Mouse (Mus musculus) T-helper 2 cell (primary cell): Measurements from ENCODE around the gene Usf1.

Source experiments
- in situ Hi-C: fragments of 300-600 bp; cut with MboI, MseI; formaldehyde crosslinking; loops from one replicate; pipeline ENCODE4 v1.15.1; 2025; ENCODE audit warnings: high pct_unique_total_duplicates

Gene Usf1

DNA sequence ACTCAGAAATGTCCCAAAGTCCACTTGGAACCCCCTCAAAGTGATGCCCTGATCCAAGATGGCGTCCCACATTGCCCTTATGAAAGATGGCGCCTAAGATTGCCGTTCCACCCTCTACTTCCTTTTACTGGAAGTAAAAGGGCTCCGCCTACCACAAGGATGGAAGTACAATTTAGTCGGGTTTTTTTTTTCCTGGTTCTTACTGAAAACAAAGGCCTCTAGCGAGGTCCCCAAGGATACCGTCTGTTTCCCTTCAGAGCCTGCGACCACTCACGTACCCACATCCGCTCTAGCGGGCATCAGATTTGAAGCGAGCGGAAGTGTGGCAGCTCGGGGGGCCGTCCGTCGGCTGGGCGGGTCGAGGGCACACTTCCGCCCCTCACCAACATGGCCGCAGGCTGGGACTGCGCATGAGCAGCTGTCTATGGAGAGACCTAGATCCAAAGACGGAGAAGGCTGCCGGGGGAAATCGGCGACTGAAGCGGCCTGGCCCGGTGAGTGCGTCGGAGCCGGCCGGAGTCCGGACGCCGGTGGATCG is at the start of gene Usf1:
TSS of gene Usf1 (plus strand) at position 367 of the 538 bp plus-strand sequence.
- in situ Hi-C loops = no loop called here

- in situ Hi-C loops = loop anchor here (10.0 kb wide), 1 partner anchor 109 kb away; no protein-coding TSS in a partner anchor
These were observed 45.2 kb upstream of the Usf1 start for GRCm38 (mm10) chr1:171365934-171366333.

DNA sequence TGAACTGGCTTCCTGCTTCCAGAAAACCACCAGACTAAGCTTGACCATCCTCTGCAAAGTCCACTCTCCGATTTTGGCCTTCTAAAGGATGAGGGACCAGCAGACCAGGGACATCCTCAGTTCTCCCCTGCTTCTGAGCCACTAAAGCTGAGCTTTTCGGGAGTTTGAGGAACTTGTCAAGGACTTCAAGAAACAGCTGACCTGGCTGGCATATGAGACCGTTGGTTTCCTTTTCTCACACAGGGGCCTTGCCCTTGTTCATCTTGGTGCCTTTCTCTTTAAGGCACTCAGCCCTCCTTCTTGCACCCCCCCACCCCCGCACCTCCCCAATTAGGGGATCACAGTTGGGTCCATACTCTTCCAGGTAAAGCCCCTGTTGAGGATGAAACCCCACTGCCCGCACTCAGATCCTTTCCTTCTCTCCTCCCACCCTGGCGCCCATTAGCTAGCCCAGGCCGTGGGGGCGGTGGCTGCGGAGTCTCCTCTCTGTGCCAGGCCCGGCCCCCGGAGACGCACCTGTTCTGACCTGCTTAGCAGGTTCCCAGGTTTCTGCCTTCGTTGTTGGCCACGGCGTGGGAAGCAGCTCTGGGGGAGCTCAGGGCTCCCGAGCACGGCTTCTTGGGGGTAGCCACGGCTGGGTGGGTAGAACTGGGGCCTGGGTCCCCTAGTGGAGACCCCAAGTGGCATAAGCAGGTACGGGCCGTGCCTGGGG is 41.1 kb upstream of the Usf1 start, which contains the start of gene Nectin4:
TSS of gene Nectin4 (plus strand) at position 255 of the 712 bp plus-strand sequence.
- in situ Hi-C loops = loop anchor here (10.0 kb wide), 1 partner anchor 105 kb away; no protein-coding TSS in a partner anchor

DNA sequence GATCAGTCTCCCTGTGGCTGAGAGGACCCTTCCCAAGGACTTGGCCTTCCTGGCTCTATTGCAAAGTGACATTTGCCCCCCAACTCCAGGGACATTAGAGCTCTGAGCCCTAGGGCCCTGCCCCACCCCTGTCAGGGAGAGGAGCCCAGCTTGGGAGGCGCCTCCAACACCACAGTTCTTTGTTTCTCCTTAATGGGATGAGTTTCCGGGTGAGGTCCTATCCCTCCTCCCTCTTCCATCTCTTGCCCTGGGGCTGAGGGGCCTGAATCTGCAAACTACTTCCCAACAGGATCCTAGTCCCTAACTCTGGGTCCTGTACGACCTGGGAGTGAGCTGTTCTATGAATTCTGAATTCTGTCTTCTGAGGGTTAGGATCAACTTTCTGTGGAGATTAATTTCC is 38.2 kb upstream of the Usf1 start:
- in situ Hi-C loops = no loop called here

DNA sequence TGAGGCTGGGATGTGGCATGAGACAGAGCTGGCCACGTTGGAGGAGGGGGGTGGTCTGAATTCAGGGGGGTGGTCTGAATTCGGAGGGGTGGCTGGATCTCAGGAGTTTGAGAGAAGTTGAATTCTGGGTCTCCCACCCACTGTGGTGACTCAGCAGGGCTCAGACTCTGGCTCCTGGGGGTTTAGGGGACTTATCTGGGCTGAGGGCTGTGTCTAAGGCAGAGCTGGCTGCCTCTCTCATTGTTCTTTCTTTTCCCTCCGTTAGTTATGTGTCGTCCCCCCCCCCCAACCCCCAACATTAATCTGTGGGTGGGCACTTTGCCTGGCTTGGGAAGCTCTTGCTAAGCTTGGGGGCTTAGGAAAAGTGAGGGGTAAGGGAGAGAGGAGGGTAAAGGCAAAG is 37.2 kb upstream of the Usf1 start:
- in situ Hi-C loops = no loop called here

- in situ Hi-C loops = no loop called here
These were observed 35.4 kb upstream of the Usf1 start for GRCm38 (mm10) chr1:171375646-171376097.

DNA sequence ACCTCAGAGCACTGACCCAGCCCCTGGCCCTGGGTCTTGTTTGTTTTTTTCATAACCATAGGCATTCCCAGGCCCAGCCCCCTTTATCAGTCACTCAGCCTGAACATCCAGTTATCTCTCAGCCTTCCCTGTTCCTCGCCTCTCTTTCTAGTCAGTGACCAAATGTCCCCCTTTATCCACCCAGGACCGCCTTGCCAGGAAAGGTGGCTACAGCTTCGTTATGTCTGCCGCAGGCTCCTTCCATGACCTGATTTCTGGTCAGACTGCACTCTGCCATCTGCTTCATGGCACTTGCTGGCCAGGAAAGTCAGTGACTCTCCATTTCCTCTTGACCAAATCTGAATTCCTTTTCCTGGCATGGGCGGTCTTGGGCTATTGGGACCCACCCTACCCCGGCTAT is 32.8 kb upstream of the Usf1 start:
- in situ Hi-C loops = no loop called here

- in situ Hi-C loops = no loop called here
These were observed 31.0 kb upstream of the Usf1 start for GRCm38 (mm10) chr1:171379935-171380599.

DNA sequence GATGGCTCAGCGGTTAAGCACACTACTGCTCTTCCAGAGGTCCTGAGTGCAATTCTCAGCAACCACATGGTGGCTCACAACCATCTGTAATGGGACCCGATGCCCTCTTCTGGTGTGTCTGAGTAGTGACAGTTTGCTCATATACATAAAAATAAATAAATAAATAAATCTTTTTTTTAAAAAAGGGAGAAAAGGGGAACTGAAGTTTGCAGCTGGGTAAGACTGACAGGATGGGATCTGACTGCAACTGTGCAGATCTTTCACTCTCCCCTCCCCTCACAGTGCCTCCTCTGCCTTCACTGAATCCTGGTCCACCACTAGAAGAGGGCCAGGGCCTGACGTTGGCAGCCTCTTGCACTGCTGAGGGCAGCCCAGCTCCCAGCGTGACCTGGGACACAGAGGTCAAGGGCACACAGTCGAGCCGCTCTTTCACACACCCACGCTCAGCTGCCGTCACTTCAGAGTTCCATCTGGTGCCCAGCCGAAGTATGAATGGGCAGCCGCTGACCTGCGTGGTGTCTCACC is 29.0 kb upstream of the Usf1 start:
- in situ Hi-C loops = no loop called here

DNA sequence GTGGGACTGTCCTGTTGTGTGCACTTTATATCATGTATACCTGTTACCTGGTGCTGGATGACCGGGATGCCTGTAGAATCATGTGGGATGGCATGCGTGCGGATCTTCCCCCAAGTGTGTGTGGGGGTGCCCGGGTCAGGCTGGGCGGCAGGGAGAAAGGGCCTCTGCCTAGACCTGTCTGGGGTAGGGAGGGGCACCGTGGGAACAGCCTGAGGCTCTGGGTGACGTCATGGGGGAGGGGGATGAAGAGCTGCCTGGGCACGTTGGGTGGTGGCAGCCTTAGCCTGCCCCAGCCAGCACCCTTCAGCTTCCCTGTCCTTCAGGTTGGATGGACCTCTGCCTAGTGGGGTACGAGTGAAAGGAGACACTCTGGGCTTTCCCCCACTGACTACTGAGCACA is 26.8 kb upstream of the Usf1 start:
- in situ Hi-C loops = no loop called here

DNA sequence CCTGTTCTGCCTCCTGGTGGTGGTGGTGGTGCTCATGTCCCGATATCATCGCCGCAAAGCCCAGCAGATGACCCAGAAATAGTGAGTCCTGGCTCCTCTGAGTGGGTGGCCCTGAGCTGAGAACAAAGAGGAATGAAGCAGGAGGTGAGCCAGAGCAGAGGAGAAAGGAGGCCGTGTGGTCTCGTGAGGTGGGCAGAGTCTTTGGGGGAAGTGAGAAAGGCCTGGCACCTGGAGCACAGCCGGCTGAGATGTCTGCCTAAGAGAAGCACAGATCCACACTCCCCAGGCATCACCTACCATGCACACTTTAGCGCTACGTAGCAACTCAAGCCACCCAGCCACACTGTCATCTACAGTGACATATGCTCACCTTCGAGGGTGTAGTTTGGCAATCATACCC is 25.9 kb upstream of the Usf1 start:
- in situ Hi-C loops = no loop called here

GRCm38 (mm10) chr1:171387099-171387498 is 24.0 kb upstream of the Usf1 start:
- in situ Hi-C loops = no loop called here

- in situ Hi-C loops = no loop called here
These were observed 22.6 kb upstream of the Usf1 start, which contains the start of gene Arhgap30 for GRCm38 (mm10) chr1:171388376-171389102. Arhgap30 (plus strand) TSS chr1:171388954.

DNA sequence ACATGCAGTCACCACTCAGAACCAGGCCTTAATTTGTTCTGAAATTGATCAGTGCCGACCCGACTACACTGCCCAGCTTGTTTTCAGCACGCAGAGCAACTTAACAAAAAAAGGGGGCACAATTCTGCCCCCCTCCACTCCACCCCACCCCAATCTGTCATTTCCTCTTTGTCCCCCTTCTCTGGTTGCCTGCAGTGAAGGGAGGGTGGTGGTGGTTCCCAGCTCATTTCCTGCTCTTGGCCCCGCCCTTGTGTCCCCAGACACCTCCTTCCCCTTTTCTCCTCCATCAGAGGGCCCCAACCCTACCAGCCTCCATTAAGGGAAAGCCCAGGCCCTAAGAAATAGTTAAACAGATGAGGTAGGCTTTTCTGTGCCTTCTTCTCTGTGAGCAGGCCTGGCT is 21.0 kb upstream of the Usf1 start:
- in situ Hi-C loops = no loop called here

- in situ Hi-C loops = no loop called here
These were observed 9.3 kb upstream of the Usf1 start for GRCm38 (mm10) chr1:171401821-171402220.

DNA sequence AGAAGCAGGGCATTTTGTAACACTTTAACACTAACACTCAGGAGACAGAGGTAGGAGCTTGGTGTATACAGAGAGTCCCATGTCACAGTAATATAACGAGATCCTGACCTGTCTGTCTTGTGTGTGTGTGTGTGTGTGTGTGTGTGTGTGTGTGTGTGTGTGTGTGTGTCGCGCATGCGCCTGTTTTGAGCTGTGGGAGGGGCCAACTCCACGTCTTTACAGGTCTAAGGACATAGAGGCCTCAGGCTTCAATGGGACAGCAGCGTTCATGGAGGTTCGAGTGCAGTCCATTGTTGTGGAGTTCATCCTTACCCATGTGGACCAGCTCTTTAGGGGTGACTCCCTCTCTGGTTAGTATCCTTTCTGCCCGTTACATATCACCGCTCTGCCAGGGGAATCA is 8.1 kb upstream of the Usf1 start:
- in situ Hi-C loops = no loop called here

- in situ Hi-C loops = no loop called here
These were observed 3.9 kb upstream of the Usf1 start for GRCm38 (mm10) chr1:171407263-171407662.

GRCm38 (mm10) chr1:171410231-171410630 is 882 bp upstream of the Usf1 start:
- in situ Hi-C loops = no loop called here

DNA sequence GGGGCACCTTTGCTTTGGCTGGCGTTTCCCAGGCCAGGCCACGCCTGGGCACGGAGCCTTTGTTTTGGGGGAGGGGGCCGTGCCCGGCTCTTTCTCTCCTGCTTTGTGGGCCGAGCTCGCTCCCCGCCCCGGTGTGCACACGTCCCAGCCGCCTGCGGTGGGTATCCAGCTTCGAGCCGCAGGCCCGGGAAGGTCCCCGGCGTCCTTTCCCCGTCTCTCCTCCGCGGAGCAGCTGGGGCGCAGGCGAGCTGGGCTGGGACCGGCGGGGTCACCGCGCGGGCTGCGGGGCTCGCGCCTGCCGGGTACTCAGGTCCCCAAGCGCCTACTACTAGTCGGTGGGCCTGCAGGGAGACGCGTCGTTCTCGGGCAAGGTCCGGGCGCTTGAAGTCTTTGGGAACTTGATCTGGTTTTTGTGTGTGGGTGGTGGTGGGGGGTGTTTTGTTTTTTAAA is 404 bp downstream of the Usf1 start:
- in situ Hi-C loops = no loop called here

DNA sequence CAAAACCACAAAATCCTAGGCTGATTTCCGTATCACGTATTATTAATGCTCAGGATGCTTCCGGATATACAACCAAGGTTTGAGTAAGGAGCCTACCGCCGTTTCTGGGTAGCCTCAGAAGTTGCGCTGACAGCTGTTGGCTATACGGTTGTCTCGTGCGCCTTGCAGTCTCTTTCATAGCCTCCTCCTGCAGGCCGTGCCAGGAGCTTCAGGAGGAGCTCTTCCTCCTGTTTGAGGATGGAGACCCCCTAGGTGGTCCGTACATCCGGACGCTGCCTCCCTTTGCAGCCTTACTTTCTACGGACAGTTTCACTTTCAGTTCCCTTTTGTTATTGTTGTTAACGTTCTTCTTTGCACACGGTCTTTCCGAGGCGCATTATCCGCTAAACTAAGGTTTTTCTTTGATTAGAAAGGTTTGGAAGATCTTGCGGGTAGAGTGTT is 908 bp downstream of the Usf1 start:
- in situ Hi-C loops = no loop called here

DNA sequence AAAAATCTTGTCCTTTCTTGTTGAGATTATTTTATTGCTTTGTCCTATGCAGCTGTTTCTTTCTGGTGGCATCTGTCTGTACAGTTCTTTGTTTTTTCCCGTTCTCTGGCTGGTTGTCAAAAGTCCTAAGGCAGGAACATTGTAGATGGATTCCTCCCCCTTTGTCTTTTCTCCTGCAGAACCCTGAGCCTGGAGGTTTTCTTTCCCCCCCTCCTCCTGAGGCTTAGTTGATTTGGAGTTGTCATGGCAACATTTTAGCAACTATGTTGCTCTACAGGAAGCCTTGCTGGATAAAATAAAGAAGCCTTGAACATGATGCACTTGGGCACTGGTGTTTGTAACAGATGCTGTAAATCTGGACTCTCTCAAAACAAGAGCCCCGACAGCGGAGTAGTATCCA is 1.3 kb downstream of the Usf1 start:
- in situ Hi-C loops = no loop called here

DNA sequence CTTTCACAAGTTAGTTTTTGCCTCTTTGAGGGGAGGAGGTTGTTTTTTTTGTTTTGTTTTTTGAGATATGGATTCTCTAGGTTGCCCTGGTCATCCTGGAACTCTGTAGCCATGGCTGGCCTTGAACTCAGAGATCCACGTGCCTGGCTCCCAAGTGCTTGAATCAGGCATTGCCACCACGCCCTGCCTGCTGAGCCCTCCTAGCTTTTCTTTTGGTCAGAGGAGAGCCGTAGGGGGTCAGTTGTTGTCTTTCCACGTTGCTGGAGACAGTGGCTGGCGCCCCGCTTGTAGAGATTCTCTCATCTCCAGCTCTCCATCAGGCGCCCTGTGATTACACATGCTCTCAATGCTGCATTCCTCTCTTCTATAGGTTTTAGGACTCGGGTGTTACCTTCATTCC is 2.5 kb downstream of the Usf1 start:
- in situ Hi-C loops = no loop called here
